18 mouse cellular contexts compared by ENCODE assay signal in genomic region chr9:69183888-69184287, GRCm38 (mm10).
A peak's percentile ranks its signal among the peaks of the same experiment; 100 is the strongest.
DNase-seq lines count a peak whose midpoint lies in the region; ATAC-seq lines count a peak whose summit lies in the region.
"Had no signal": no experiment of that assay in that cellular context is flagged by ENCODE, and none has a peak within 500 bp of the region (broad histone marks: within the 10 kb centered on the region; RNA-seq: fewer than 3 reads in every experiment).

No protein-coding gene starts in this region.

- H3K4me1 ChIP-seq in kidney, embryonic 16.5 days (ENCODE audit: insufficient read depth, low read length), result peaks cover 14% of the 10 kb centered on the region
- peaks cover 18% of the 10 kb centered on the region for H3K4me1 ChIP-seq in kidney, embryonic 15.5 days
- no peaks in the 10 kb centered on the region for H3K4me1 ChIP-seq in midbrain, embryonic 15.5 days
- no peaks in the 10 kb centered on the region for H3K4me1 ChIP-seq in midbrain, embryonic 13.5 days (replicated peaks)
- H3K4me1 ChIP-seq: forebrain, embryonic 15.5 days had no signal

- no peak for ATAC-seq in kidney, embryonic 16.5 days (ENCODE audit: low FRiP score, low TSS enrichment)
- no peak for ATAC-seq in kidney, embryonic 15.5 days (replicated peaks; ENCODE audit: low FRiP score)
- no peak for ATAC-seq in midbrain, embryonic 15.5 days (replicated peaks)
- no peak for ATAC-seq in midbrain, embryonic 13.5 days
- no peak for ATAC-seq in CD4-positive, CD25-positive, alpha-beta regulatory T cell, adult 4 months
- ATAC-seq: forebrain, embryonic 15.5 days had no signal

- WGBS in kidney, embryonic 16.5 days, result 78% methylated on average over 4 of the region's 4 CpGs
- 77% methylated on average over 4 of the region's 4 CpGs for WGBS in kidney, embryonic 15.5 days
- WGBS in midbrain, embryonic 15.5 days, result 78% methylated on average over 4 of the region's 4 CpGs
- WGBS in midbrain, embryonic 13.5 days, result 76% methylated on average over 4 of the region's 4 CpGs

- H3K27ac ChIP-seq in kidney, embryonic 16.5 days (ENCODE audit: low read length), result no peak overlapping the region
- H3K27ac ChIP-seq in kidney, embryonic 15.5 days, result no peak overlapping the region
- 0 out of 2 replicates have a peak overlapping the region, but pooled peaks have one; percentile 12 for H3K27ac ChIP-seq in midbrain, embryonic 15.5 days
- H3K27ac ChIP-seq in midbrain, embryonic 13.5 days, result no peak overlapping the region
- H3K27ac ChIP-seq: embryonic facial prominence, embryonic 12.5 days; forebrain, embryonic 15.5 days had no signal

- no peaks in the 10 kb centered on the region for H3K27me3 ChIP-seq in kidney, embryonic 16.5 days (ENCODE audit: insufficient read depth, low read length)
- no peaks in the 10 kb centered on the region for H3K27me3 ChIP-seq in kidney, embryonic 15.5 days
- no peaks in the 10 kb centered on the region for H3K27me3 ChIP-seq in midbrain, embryonic 15.5 days (replicated peaks)
- no peaks in the 10 kb centered on the region for H3K27me3 ChIP-seq in midbrain, embryonic 13.5 days
- H3K27me3 ChIP-seq: embryonic facial prominence, embryonic 12.5 days; forebrain, embryonic 15.5 days had no signal

- DNase-seq in kidney, adult 11 months, result peak; percentile 48
- DNase-seq in kidney, adult 9 months, result peak; percentile 82
- DNase-seq: adrenal gland, postnatal 10 days; B cell, adult 2 months; cerebellum, adult 11 months; cerebellum, adult 9-10 months; cerebellum, postnatal 25 days; gastrocnemius, postnatal 36 days; heart, adult 11 months; heart, postnatal 10 days; heart, postnatal 4 days had no signal

- H3K4me3 ChIP-seq in kidney, embryonic 16.5 days (ENCODE audit: low read length), result no peak overlapping the region
- no peak overlapping the region for H3K4me3 ChIP-seq in kidney, embryonic 15.5 days (replicated peaks)
- H3K4me3 ChIP-seq in midbrain, embryonic 15.5 days, result no peak overlapping the region
- H3K4me3 ChIP-seq in midbrain, embryonic 13.5 days (replicated peaks), result no peak overlapping the region
- H3K4me3 ChIP-seq: embryonic facial prominence, embryonic 12.5 days; forebrain, embryonic 15.5 days had no signal

- H3K4me2 ChIP-seq in kidney, embryonic 16.5 days (replicated peaks; ENCODE audit: low read depth, low read length), result no peak overlapping the region
- no peak overlapping the region for H3K4me2 ChIP-seq in kidney, embryonic 15.5 days
- H3K4me2 ChIP-seq in midbrain, embryonic 15.5 days, result no peak overlapping the region
- H3K4me2 ChIP-seq in midbrain, embryonic 13.5 days (replicated peaks), result no peak overlapping the region
- H3K4me2 ChIP-seq: embryonic facial prominence, embryonic 12.5 days; forebrain, embryonic 15.5 days had no signal

- H3K36me3 ChIP-seq in kidney, embryonic 16.5 days (ENCODE audit: insufficient read depth, low read length), result no peaks in the 10 kb centered on the region
- H3K36me3 ChIP-seq in kidney, embryonic 15.5 days, result no peaks in the 10 kb centered on the region
- H3K36me3 ChIP-seq in midbrain, embryonic 15.5 days (replicated peaks), result no peaks in the 10 kb centered on the region
- H3K36me3 ChIP-seq in midbrain, embryonic 13.5 days, result no peaks in the 10 kb centered on the region
- H3K36me3 ChIP-seq: embryonic facial prominence, embryonic 12.5 days; forebrain, embryonic 15.5 days had no signal

- H3K9ac ChIP-seq in kidney, embryonic 16.5 days (replicated peaks; ENCODE audit: low read length), result no peak overlapping the region
- no peak overlapping the region for H3K9ac ChIP-seq in kidney, embryonic 15.5 days
- no peak overlapping the region for H3K9ac ChIP-seq in midbrain, embryonic 15.5 days
- H3K9ac ChIP-seq in midbrain, embryonic 13.5 days (replicated peaks), result no peak overlapping the region
- H3K9ac ChIP-seq: embryonic facial prominence, embryonic 12.5 days; forebrain, embryonic 15.5 days had no signal

- no peaks in the 10 kb centered on the region for H3K9me3 ChIP-seq in kidney, embryonic 16.5 days (ENCODE audit: low read length)
- H3K9me3 ChIP-seq in kidney, embryonic 15.5 days (replicated peaks), result no peaks in the 10 kb centered on the region
- H3K9me3 ChIP-seq in midbrain, embryonic 15.5 days, result no peaks in the 10 kb centered on the region
- no peaks in the 10 kb centered on the region for H3K9me3 ChIP-seq in midbrain, embryonic 13.5 days
- H3K9me3 ChIP-seq: embryonic facial prominence, embryonic 12.5 days; forebrain, embryonic 15.5 days had no signal
